Mouse (Mus musculus): ENCODE data around the gene Mex3b.

DNA sequence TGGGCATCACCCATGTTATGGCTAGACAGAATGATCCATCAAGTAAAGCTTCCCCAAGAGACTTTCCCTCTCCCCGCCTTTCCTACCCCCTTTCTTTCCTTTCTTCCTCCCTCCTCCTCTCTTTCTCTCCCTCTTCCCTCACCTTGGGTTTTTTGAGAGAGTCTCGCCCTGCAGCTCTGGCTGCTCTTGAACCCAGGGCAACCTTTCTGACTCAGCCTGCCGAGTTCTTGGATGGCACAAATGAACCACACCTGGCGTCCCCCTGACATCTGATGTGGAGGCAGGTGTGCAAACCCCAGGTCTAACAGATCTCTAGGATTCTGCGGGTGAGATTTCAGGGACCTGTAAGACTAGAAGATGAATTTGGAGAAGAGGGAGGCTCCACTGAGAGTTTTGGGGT is 12.9 kb downstream of the Mex3b start:
- TF ChIP-seq CTCF (IDR thresholded peaks at IDR 0.05; ENCODE audit: low read depth, low read length) (no peak), GATA1 (IDR thresholded peaks at IDR 0.05; ENCODE audit: borderline replicate concordance, low read length) (no peak), GATA2 (IDR thresholded peaks at IDR 0.05; ENCODE audit: borderline replicate concordance, low read depth, low read length) (no peak), POLR2AphosphoS5 (IDR thresholded peaks at IDR 0.05; ENCODE audit: insufficient replicate concordance, low read depth, low read length) (no peak)

Measured in G1E (cell line).